Mouse (Mus musculus): ENCODE data around the gene Rtca.

Rtca gene

GRCm38 (mm10) chr3:116476686-116477298 lies 31.2 kb downstream of the Rtca start:
- DNase-seq (ENCODE audit: low spot score), result no peak

GRCm38 (mm10) chr3:116474602-116475001 lies 33.4 kb downstream of the Rtca start:
- DNase-seq (ENCODE audit: low spot score), result no peak

GRCm38 (mm10) chr3:116465709-116466108 lies 42.3 kb downstream of the Rtca start:
- no peak for DNase-seq (ENCODE audit: low spot score)

GRCm38 (mm10) chr3:116464318-116464717 lies 43.7 kb downstream of the Rtca start:
- DNase-seq (ENCODE audit: low spot score), result no peak

GRCm38 (mm10) chr3:116461053-116461452 lies 47.0 kb downstream of the Rtca start:
- DNase-seq (ENCODE audit: low spot score), result no peak

GRCm38 (mm10) chr3:116454529-116454928 lies 53.5 kb downstream of the Rtca start:
- DNase-seq (ENCODE audit: low spot score), result no peak

GRCm38 (mm10) chr3:116450741-116451140 lies 57.3 kb downstream of the Rtca start:
- DNase-seq (ENCODE audit: low spot score), result no peak

- no peak for DNase-seq (ENCODE audit: low spot score)
Measured at GRCm38 (mm10) chr3:116444327-116444726, 63.7 kb downstream of the Rtca start.

GRCm38 (mm10) chr3:116442788-116443187 lies 65.2 kb downstream of the Rtca start:
- no peak for DNase-seq (ENCODE audit: low spot score)

GRCm38 (mm10) chr3:116441518-116442205 lies 66.3 kb downstream of the Rtca start:
- no peak for DNase-seq (ENCODE audit: low spot score)

GRCm38 (mm10) chr3:116440066-116440997 lies 67.7 kb downstream of the Rtca start:
- DNase-seq (ENCODE audit: low spot score), result no peak
